Mouse (Mus musculus) hindbrain, embryonic 11.5 days (tissue): ENCODE measurements around the gene Thsd7a. TPM values are rescaled to one million over a fixed set of nuclear protein-coding genes. Genes with fewer than 3 reads are reported as not detected.

Source experiments
- ATAC-seq: fragments of 200-750 bp; cut with Nextera tagmentation; 2 replicates; pipeline ENCODE4 v1.8.0; 2017; ENCODE audit warnings: mild to moderate bottlenecking, moderate TSS enrichment, moderate library complexity; ENCODE audit not compliant: low FRiP score
- DNase-seq: peaks from one replicate; pipeline ENCODE4 v3.0.0-alpha.2; 2015; ENCODE audit warnings: low spot score
- H3K27ac ChIP-seq: fragments of 300-500 bp; sonication (generic); 2 replicates; pipeline ENCODE4 v1.5.1; 2014; ENCODE audit warnings: mild to moderate bottlenecking, low read depth, low read length
- H3K27me3 ChIP-seq: fragments of 300-500 bp; sonication (generic); 2 replicates; pipeline ENCODE4 v1.6.1; 2014; ENCODE audit warnings: mild to moderate bottlenecking, low read length, moderate library complexity, mixed read lengths; ENCODE audit not compliant: control insufficient read depth, insufficient read depth
- H3K36me3 ChIP-seq: fragments of 300-500 bp; sonication (generic); 2 replicates; pipeline ENCODE4 v1.6.1; 2014; ENCODE audit warnings: mild to moderate bottlenecking, low read length, moderate library complexity, mixed read lengths; ENCODE audit not compliant: control insufficient read depth, insufficient read depth
- H3K4me1 ChIP-seq: fragments of 300-500 bp; sonication (generic); replicated peaks from 2 replicates; pipeline ENCODE4 v1.6.1; 2014; ENCODE audit warnings: low read length, mixed read lengths; ENCODE audit not compliant: control insufficient read depth, insufficient read depth
- H3K4me2 ChIP-seq: fragments of 300-500 bp; sonication (generic); replicated peaks from 2 replicates; pipeline ENCODE4 v1.6.1; 2014; ENCODE audit warnings: mild to moderate bottlenecking, low read depth, low read length
- H3K4me3 ChIP-seq: fragments of 300-500 bp; sonication (generic); 2 replicates; pipeline ENCODE4 v1.5.1; 2014; ENCODE audit warnings: low read depth, low read length
- H3K9ac ChIP-seq: fragments of 300-500 bp; sonication (generic); 2 replicates; pipeline ENCODE4 v1.6.1; 2014; ENCODE audit warnings: low read depth, low read length
- H3K9me3 ChIP-seq: fragments of 300-500 bp; sonication (generic); 2 replicates; pipeline ENCODE4 v1.6.1; 2016; ENCODE audit warnings: low read length; ENCODE audit not compliant: control insufficient read depth
- WGBS: fragments of 180-500 bp; shearing (Covaris S2); extraction: QIAGEN DNeasy Blood & Tissue Kit; methylation state at CpG from one replicate; pipeline ENCODE4 v1.1.7; 2014; 5-methylcytosine and 5-hydroxymethylcytosine counted together
- polyA plus RNA-seq: library from polyadenylated mRNA; unstranded; fragments of >200 nt; fragmentation: Nextera tagmentation; extraction: Ambion mirVana; gene quantifications from 2 replicates; pipeline ENCODE4 v1.2.1, GENCODE M21; 2014

Thsd7a gene
- 35.9 and 43.2 TPM in 2 replicates for polyA plus RNA-seq

DNA sequence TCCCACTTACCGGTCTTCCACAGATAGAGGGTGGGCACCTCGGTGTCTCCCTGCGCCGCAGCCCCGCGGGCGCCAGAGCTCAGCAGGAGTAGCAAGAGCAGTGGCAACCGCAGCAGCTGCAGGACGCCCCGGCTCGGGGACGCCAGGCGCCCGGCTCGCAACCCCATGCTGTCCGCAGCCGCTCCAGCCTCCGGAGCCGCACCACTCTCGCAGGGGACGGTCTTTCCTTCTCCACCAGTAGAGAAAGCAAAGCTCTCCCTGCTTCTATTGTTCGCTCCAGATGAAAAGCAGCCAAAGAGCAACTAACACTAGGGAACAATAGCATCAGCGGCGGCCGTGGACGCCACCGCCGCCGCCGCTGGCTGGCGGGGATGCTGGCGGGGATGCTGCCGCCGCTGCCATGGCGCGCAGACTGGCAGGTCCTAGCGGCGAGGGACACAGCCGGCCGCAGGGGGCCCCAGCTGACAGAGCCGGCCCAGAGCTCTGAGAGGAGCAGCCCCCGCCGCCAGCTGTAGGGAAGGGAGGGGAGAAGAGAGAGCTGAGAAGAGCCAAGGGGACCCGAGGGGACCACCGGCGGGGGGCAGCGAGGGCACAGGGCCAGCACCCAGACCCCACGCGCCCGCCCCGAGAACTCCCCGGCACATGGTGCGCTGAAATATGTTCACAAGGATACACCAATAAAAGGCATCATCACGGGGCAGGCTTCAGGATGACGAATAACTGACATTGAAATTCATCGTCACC is at the start of gene Thsd7a:
Gene Thsd7a (minus strand): TSS at position 624 of the 744 bp plus-strand sequence.
- under 1% methylated on average over 56 of the region's 56 CpGs for WGBS
- no peaks in the 10 kb centered on the region for H3K36me3 ChIP-seq
- peak; percentile 95 for ATAC-seq

DNA sequence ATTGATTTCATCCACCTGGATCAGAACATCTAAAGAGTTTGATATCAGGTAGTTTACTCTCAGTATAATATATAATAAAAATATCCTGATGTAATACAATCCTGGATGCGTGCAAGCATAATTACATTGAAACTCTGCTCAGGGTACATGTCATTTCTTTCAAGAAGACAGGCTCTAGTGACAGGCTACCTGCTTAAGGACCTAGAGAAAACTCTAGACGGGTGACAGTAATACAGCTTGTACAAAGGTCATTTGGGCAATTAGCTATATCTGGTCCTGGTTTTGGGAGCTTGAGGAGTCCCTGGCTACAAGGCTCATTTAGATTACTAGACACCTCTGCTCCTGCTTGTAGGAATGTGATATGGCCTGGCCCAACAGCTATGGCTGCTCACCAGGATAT is 37.9 kb upstream of the Thsd7a start:
- WGBS: 66% methylated on average over 2 of the region's 2 CpGs

More for the DNA sequence above, at the start of gene Thsd7a:
- Histone ChIP-seq H3K4me2 (peak within 1 kb of the TSS; percentile 67), H3K4me3 (peak within 1 kb of the TSS; percentile 68), H3K27ac (peak within 1 kb of the TSS; percentile 98), H3K9me3 (no peaks in the 10 kb centered on the region), H3K9ac (peak within 1 kb of the TSS; percentile 89), H3K27me3 (no peaks in the 10 kb centered on the region), H3K4me1 (no peaks in the 10 kb centered on the region)
- DNase-seq: peak; percentile 84

DNA sequence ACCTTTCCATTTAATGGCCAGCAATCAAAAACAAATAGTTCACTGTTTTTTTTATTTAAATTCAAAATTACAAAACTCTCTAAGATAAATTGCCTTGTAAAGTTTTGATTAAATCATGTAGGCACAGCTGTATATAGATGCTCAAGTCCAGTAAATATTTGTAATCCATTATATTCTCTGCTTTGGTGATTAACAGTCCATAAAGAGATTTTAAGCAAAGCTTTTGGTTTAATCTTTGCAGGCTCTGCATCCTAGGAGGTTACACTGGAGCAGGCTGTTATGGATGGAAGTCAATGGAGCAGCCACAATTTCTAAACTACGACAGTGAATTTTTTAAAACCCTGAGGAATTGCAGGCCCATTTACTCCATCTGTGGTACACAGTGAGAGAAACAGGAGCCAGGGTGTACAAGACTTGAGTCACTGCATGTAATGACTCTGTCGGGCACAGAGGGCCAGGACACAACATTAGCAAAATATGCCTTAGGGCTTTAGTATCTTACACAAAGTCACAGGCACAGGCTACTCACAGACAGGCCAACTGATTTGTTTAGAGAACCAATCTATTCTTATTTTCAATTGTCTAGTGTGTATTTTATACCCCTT is 37.3 kb upstream of the Thsd7a start:
- Histone ChIP-seq H3K4me2 (no peak overlapping the region), H3K9me3 (no peaks in the 10 kb centered on the region), H3K4me3 (no peak overlapping the region), H3K27ac (no peak overlapping the region), H3K27me3 (no peaks in the 10 kb centered on the region), H3K9ac (no peak overlapping the region), H3K36me3 (no peaks in the 10 kb centered on the region), H3K4me1 (no peaks in the 10 kb centered on the region)
- peak; percentile 70 for ATAC-seq
- WGBS: 48% methylated on average over 2 of the region's 2 CpGs
- DNase-seq: peak; percentile 15

More for the DNA sequence above, 37.9 kb upstream of the Thsd7a start:
- ATAC-seq (0 out of 2 replicates have a peak, but pooled peaks have one; percentile 15), DNase-seq (no peak)
- Histone ChIP-seq H3K27ac (peak overlapping the region; percentile 27; the same call in 1 of the 2 replicates), H3K4me1 (no peaks in the 10 kb centered on the region), H3K36me3 (no peaks in the 10 kb centered on the region), H3K27me3 (no peaks in the 10 kb centered on the region), H3K4me3 (no peak overlapping the region), H3K9me3 (no peaks in the 10 kb centered on the region), H3K9ac (no peak overlapping the region), H3K4me2 (no peak overlapping the region)

DNA sequence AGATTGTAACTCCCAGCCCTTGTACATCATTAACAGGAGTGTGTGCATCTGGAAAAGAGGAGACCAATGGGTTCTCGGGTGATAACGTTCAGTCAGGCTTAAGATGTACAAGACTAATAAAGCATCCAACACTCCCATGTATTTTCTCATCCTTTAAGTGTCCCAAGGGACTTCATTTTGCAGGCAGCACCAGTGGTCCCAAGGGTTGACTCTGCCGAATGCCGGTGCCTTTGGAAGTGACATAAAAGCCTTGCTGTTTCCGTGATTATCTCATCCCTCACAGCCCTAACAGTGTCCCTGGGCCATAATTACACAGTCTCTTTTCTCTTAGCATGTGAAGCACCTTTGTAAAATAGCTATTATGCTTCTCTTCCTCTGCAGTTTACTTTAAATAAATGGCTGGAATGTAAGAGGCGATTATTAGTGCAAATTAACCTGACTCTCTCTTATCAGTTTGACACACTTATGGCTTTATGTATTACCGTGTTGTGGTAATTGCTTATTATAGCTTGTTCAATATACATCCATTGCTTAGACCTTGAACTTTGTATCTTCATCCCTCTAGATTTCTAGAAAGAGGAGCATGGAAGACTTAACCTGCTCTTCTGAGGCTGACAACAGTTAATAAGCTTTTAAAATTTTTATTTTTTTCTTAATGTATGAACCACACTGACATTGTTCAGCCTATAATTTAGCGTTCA is 35.9 kb upstream of the Thsd7a start:
- H3K36me3 ChIP-seq: no peaks in the 10 kb centered on the region
- 77% methylated on average over 8 of the region's 8 CpGs for WGBS
- no peaks in the 10 kb centered on the region for H3K4me1 ChIP-seq
- H3K27ac ChIP-seq: no peak overlapping the region
- H3K27me3 ChIP-seq: no peaks in the 10 kb centered on the region
- ATAC-seq (peak; percentile 70; the same call in 1 of the 2 replicates), DNase-seq (peak; percentile 40)
- no peaks in the 10 kb centered on the region for H3K9me3 ChIP-seq
- no peak overlapping the region for H3K4me3 ChIP-seq
- no peak overlapping the region for H3K4me2 ChIP-seq
- H3K9ac ChIP-seq: no peak overlapping the region

DNA sequence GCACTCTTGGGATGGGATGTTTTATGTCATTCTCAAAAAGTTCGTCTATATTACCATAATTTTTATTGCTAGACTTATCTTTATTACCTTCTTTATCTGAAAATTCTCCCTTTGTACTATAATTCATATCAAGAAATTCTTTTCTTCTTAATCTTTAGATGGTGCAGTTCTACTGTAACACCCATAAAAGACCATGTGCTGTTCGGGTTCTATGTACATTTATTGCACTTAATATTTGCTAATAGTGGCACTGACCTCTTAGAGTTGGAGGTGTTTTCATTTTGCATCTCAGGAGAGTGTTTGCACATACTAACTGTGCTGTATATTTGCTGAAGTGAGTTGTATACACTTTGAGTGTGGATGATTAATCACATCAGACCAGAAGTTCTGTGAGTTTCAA is 23.6 kb upstream of the Thsd7a start:
- Histone ChIP-seq H3K4me1 (no peaks in the 10 kb centered on the region), H3K27ac (no peak overlapping the region), H3K9me3 (no peaks in the 10 kb centered on the region), H3K4me3 (no peak overlapping the region), H3K9ac (no peak overlapping the region), H3K27me3 (no peaks in the 10 kb centered on the region), H3K4me2 (no peak overlapping the region), H3K36me3 (no peaks in the 10 kb centered on the region)
- WGBS: 81% methylated on average over 2 of the region's 2 CpGs
- DNase-seq: no peak
- ATAC-seq: no peak

DNA sequence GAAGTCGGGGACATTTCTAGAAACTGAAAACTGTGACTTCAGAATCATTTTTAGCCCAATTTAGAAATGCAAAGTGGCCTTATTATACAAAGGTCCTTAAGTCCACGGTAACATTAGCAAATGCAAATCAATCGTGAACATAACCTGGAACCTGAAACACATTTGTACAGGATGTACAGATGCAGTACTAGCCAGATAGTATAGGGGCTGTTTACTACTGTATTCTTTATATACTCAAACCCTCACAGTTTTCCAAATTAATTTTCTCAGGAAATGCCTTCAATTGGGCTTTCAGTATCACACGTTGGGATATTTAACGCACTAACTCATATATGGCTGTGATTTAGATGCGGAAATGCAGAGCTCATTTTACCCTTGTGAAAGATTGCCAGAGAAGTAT is 16.0 kb upstream of the Thsd7a start:
- no peaks in the 10 kb centered on the region for H3K4me1 ChIP-seq
- H3K9me3 ChIP-seq: no peaks in the 10 kb centered on the region
- no peak overlapping the region for H3K4me2 ChIP-seq
- no peaks in the 10 kb centered on the region for H3K27me3 ChIP-seq
- WGBS: 87% methylated on average over 6 of the region's 6 CpGs
- ATAC-seq: no peak
- no peaks in the 10 kb centered on the region for H3K36me3 ChIP-seq
- no peak for DNase-seq
- H3K9ac ChIP-seq: no peak overlapping the region
- H3K4me3 ChIP-seq: no peak overlapping the region
- H3K27ac ChIP-seq: no peak overlapping the region

DNA sequence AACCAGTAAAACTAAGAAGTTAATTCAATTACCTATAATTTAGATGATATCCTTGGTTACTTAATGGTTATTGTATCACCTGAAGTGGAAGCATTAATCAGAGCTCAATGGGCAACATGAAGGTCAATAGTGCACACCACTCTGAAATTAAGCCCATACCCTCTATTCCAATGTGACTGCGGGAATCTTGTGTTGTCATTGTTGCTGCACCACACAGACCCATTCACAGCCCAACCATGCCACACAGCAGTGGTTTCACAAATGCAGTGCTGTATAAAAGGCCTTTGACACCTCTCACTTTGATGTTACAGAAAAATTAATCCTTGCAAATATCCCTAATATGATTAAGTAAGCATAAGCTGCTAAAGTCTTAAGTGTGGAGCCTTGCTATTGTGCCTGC is 15.4 kb upstream of the Thsd7a start:
- DNase-seq: no peak
- H3K4me2 ChIP-seq: no peak overlapping the region
- H3K9ac ChIP-seq: no peak overlapping the region
- 58% methylated on average over 1 of the region's 1 CpGs for WGBS
- H3K36me3 ChIP-seq: no peaks in the 10 kb centered on the region
- no peak for ATAC-seq
- no peak overlapping the region for H3K4me3 ChIP-seq
- no peaks in the 10 kb centered on the region for H3K4me1 ChIP-seq
- no peaks in the 10 kb centered on the region for H3K9me3 ChIP-seq
- no peak overlapping the region for H3K27ac ChIP-seq
- no peaks in the 10 kb centered on the region for H3K27me3 ChIP-seq

DNA sequence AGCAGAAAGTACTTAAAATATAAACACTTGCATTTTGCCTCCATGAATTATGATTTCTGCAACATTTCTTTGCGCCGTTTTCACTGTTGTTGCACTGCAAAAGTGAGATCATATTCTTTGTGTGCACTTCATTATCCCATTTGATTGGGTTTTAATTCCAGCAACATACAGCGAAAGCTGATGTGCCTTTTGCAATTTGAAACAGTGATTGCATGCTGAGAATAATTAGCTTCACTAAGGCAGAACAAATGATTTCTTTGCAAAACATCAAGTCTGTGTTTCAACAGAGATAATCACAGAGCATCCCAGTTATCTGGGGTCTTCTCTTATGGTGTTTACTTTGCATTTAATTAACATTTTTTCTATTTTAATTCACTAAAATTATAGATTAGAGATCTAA is 14.6 kb upstream of the Thsd7a start:
- DNase-seq (no peak), ATAC-seq (no peak)
- Histone ChIP-seq H3K27ac (no peak overlapping the region), H3K4me2 (no peak overlapping the region), H3K9me3 (no peaks in the 10 kb centered on the region), H3K9ac (no peak overlapping the region), H3K4me1 (no peaks in the 10 kb centered on the region), H3K27me3 (no peaks in the 10 kb centered on the region), H3K4me3 (no peak overlapping the region), H3K36me3 (no peaks in the 10 kb centered on the region)
- 90% methylated on average over 3 of the region's 3 CpGs for WGBS
